ENCODE assay signal across 8 mouse cellular contexts in the genomic region with DNA sequence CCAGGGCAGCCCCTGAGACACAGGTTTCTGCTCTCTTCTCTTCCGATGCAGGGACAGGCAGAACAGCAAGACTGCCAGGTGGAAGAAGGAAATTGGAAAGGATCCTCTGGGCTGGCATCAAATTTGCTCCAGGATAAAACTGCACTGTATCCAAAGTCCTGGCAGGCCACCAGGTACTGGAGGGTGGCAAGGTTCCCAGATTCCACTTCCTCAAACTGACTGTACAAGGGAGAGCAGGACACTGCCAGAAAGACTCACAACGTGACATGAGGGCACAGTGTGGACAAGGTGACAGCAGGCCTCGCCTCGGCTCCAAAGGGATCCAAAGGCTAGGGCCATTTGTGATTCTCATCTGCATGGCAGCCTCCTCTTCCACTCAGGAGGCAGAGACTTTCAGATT.
DNase-seq lines count a peak whose midpoint lies in the region; ATAC-seq lines count a peak whose summit lies in the region.

No protein-coding gene starts in this region.

- no peaks in the 10 kb centered on the region for H3K36me3 ChIP-seq in heart, embryonic 11.5 days (ENCODE audit: control insufficient read depth, insufficient read depth, low read length)

- peaks cover 7% of the 10 kb centered on the region; the same call in 1 of the 2 replicates for H3K4me1 ChIP-seq in heart, embryonic 11.5 days (ENCODE audit: control insufficient read depth, insufficient read depth, low read length)

- no peaks in the 10 kb centered on the region for H3K27me3 ChIP-seq in heart, embryonic 11.5 days (ENCODE audit: control insufficient read depth, insufficient read depth, low read length)

- WGBS in heart, embryonic 11.5 days (ENCODE audit: insufficient replicate concordance): 87% methylated on average over 4 of the region's 4 CpGs

- no peak overlapping the region for H3K9ac ChIP-seq in heart, embryonic 11.5 days (ENCODE audit: low read depth, low read length)

- H3K9me3 ChIP-seq in heart, embryonic 11.5 days (replicated peaks; ENCODE audit: control insufficient read depth, low read length): no peaks in the 10 kb centered on the region

- H3K4me3 ChIP-seq in heart, embryonic 11.5 days (ENCODE audit: low read depth, low read length): no peak overlapping the region

- no peak for ATAC-seq in heart, embryonic 11.5 days (replicated peaks; ENCODE audit: insufficient number of reproducible peaks, low FRiP score, low TSS enrichment)

- peak; percentile 90 for DNase-seq in heart, adult 18-20 months
- DNase-seq in cerebellum, adult 11-12 months: peak; percentile 100
- DNase-seq in gastrocnemius, postnatal 25 days: peak; percentile 59
- DNase-seq in layer of hippocampus, adult 8-10 months (ENCODE audit: low spot score in 2 of 2): peak; percentile 33 to 46
- DNase-seq in ovary, adult 18-20 months (ENCODE audit: low spot score): peak; percentile 19
- no peak for DNase-seq in thymus, postnatal 36 days
- DNase-seq in thymus, postnatal 25 days: no peak

- H3K4me2 ChIP-seq in heart, embryonic 11.5 days: no peak overlapping the region

- no peak overlapping the region for H3K27ac ChIP-seq in heart, embryonic 11.5 days (ENCODE audit: low read depth, low read length)

Comparison
In these comparisons a context has a peak if more than half of its experiments do, and no peak if none do; other contexts are left out.
1. DNase-seq: peak in heart, adult 18-20 months (2 of 2), cerebellum, adult 11-12 months (single experiment), gastrocnemius, postnatal 25 days (single experiment), layer of hippocampus, adult 8-10 months (2 of 2) and ovary, adult 18-20 months (single experiment); none in thymus, postnatal 36 days (0 of 2) and thymus, postnatal 25 days (single experiment).